Mouse (Mus musculus) midbrain, embryonic 15.5 days (tissue): ENCODE measurements around the gene Arl8a. TPM values are rescaled to one million over a fixed set of nuclear protein-coding genes. Genes with fewer than 3 reads are reported as not detected.

ENCODE experiments used
- ATAC-seq: fragments of 200-750 bp; cut with Nextera tagmentation; replicated peaks from 2 replicates; pipeline ENCODE4 v1.8.0; 2017; ENCODE audit warnings: moderate TSS enrichment
- H3K27ac ChIP-seq: fragments of 300-500 bp; sonication (generic); 2 replicates; pipeline ENCODE4 v1.5.1; 2015; ENCODE audit warnings: mild to moderate bottlenecking, inconsistent platforms
- H3K27me3 ChIP-seq: fragments of 300-500 bp; sonication (generic); replicated peaks from 2 replicates; pipeline ENCODE4 v1.6.1; 2015; ENCODE audit warnings: inconsistent platforms
- H3K36me3 ChIP-seq: fragments of 300-500 bp; sonication (generic); replicated peaks from 2 replicates; pipeline ENCODE4 v1.6.1; 2015; ENCODE audit warnings: inconsistent platforms
- H3K4me1 ChIP-seq: fragments of 300-500 bp; sonication (generic); 2 replicates; pipeline ENCODE4 v1.6.1; 2015; ENCODE audit warnings: inconsistent platforms
- H3K4me2 ChIP-seq: fragments of 300-500 bp; sonication (generic); 2 replicates; pipeline ENCODE4 v1.6.1; 2015; ENCODE audit warnings: inconsistent platforms, mild to moderate bottlenecking, moderate library complexity
- H3K4me3 ChIP-seq: fragments of 300-500 bp; sonication (generic); 2 replicates; pipeline ENCODE4 v1.5.1; 2015; ENCODE audit warnings: mild to moderate bottlenecking, inconsistent platforms
- H3K9ac ChIP-seq: fragments of 300-500 bp; sonication (generic); 2 replicates; pipeline ENCODE4 v1.6.1; 2015; ENCODE audit warnings: mild to moderate bottlenecking, inconsistent platforms
- H3K9me3 ChIP-seq: fragments of 300-500 bp; sonication (generic); 2 replicates; pipeline ENCODE4 v1.6.1; 2016; ENCODE audit warnings: inconsistent platforms
- WGBS: fragments of 180-500 bp; shearing (Covaris S2); methylation state at CpG from one replicate; pipeline ENCODE4 v1.1.7; 2015; ENCODE audit warnings: mixed read lengths; 5-methylcytosine and 5-hydroxymethylcytosine counted together
- polyA plus RNA-seq: library from polyadenylated mRNA; unstranded; fragments of >200 nt; fragmentation: Nextera tagmentation; extraction: Ambion mirVana; gene quantifications from 2 replicates; pipeline ENCODE4 v1.2.1, GENCODE M21; 2015

Arl8a gene
- polyA plus RNA-seq, 1 experiment from 2014 or later, result 401 TPM

DNA sequence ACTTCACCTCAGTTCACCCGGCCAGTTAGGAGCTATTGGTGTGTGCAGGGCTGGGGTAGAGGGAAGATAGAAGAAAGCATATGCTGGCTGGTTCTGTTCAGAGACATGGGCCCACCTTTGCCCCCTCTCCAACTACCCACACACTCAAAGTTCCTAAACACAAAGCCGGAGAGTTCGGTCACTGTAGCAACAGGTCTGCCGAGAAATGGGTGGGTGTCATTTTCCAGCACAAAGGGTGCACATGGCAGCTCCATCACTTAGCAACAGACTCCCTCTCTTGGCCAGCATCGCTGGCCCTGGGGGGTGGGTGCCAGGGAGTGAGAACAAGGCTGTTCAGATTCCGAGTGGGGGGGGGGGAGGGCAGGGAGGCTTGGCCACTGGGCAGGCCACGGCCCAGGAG is 12.4 kb downstream of the Arl8a start:
- H3K27ac ChIP-seq, result peak overlapping the region; percentile 71
- no peak overlapping the region for H3K9ac ChIP-seq
- H3K27me3 ChIP-seq, result no peaks in the 10 kb centered on the region
- no peak overlapping the region for H3K4me2 ChIP-seq
- peaks cover 10% of the 10 kb centered on the region for H3K4me1 ChIP-seq
- no peaks in the 10 kb centered on the region for H3K9me3 ChIP-seq
- ATAC-seq, result peak; percentile 62
- H3K36me3 ChIP-seq, result peaks cover 12% of the 10 kb centered on the region; the same call in 1 of the 2 replicates
- no peak overlapping the region for H3K4me3 ChIP-seq
- 33% methylated on average over 7 of the region's 7 CpGs for WGBS

DNA sequence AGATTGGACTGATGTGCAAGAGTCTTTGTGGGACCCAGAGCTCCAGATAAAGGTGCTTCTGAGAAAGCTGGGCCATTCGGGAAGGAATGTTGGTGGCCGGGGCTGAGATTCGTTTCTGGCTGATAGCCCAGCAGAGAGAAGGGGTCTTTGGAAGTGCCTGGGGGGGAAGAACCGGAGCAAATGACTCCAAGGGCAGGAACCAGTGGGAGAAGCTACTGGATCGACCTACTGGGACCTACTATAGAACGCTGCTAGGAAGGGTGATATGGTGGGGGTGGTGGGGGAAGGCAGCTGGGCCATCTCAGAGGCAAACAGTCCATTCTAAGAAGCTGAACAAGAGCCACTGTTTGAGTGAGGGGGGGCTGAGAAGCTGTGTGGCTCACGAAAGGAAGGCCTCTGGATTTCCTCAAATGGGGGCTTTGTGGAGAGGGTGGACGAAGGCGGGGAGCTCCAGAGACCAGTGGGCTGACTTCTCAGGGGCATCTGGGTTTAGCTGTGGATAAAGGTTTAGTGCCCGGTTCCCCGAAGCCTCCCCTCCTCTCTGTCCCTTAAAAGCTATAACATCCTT is 13.0 kb downstream of the Arl8a start:
- H3K36me3 ChIP-seq, result peaks cover 12% of the 10 kb centered on the region; the same call in 1 of the 2 replicates
- no peaks in the 10 kb centered on the region for H3K27me3 ChIP-seq
- 79% methylated on average over 11 of the region's 11 CpGs for WGBS
- peak overlapping the region; percentile 71 for H3K27ac ChIP-seq
- peaks cover 6% of the 10 kb centered on the region for H3K4me1 ChIP-seq
- H3K4me3 ChIP-seq, result no peak overlapping the region
- 0 out of 2 replicates have a peak, but pooled peaks have one; percentile 8 for ATAC-seq
- no peak overlapping the region for H3K9ac ChIP-seq
- no peak overlapping the region for H3K4me2 ChIP-seq
- H3K9me3 ChIP-seq, result no peaks in the 10 kb centered on the region

GRCm38 (mm10) chr1:135160411-135161050 is 13.9 kb downstream of the Arl8a start:
- H3K27me3 ChIP-seq, result no peaks in the 10 kb centered on the region
- H3K4me1 ChIP-seq, result no peaks in the 10 kb centered on the region
- H3K9ac ChIP-seq, result no peak overlapping the region
- H3K36me3 ChIP-seq, result peaks cover 6% of the 10 kb centered on the region; the same call in 1 of the 2 replicates
- ATAC-seq, result no peak
- no peaks in the 10 kb centered on the region for H3K9me3 ChIP-seq
- H3K27ac ChIP-seq, result peak overlapping the region; percentile 71; the same call in 1 of the 2 replicates
- no peak overlapping the region for H3K4me2 ChIP-seq
- 85% methylated on average over 13 of the region's 13 CpGs for WGBS
- no peak overlapping the region for H3K4me3 ChIP-seq

GRCm38 (mm10) chr1:135162720-135163119 is 16.1 kb downstream of the Arl8a start:
- Histone ChIP-seq H3K9ac (no peak overlapping the region), H3K4me2 (no peak overlapping the region), H3K4me1 (no peaks in the 10 kb centered on the region), H3K27me3 (no peaks in the 10 kb centered on the region), H3K4me3 (no peak overlapping the region), H3K36me3 (no peaks in the 10 kb centered on the region), H3K9me3 (no peaks in the 10 kb centered on the region), H3K27ac (peak overlapping the region; percentile 26)
- WGBS, result 28% methylated on average over 6 of the region's 6 CpGs
- no peak for ATAC-seq

DNA sequence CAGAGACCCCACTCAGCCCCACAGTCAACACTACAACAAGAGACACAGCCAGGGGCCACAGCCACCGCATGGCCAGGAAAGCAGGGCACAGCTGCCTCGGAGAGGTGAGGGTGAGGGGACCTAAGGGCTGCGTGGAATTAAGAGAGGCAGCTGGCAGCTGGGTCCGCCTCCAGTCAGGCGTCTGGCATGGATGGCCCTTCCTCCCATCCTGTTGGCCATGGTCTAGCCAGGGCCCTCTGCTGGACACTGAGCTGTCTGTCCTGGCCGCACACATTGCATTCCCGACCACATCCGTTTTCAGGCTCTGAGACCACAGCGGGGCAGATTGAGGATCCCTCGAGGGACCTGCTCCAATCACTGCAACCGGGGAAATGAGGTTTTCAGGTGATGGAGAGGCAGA is 20.8 kb downstream of the Arl8a start, which contains the start of gene Gpr37l1:
Gene Gpr37l1, minus strand, starts transcription at position 247 of the 400 bp plus-strand sequence.
- no peaks in the 10 kb centered on the region for H3K36me3 ChIP-seq
- H3K27me3 ChIP-seq, result no peaks in the 10 kb centered on the region
- H3K4me1 ChIP-seq, result no peaks in the 10 kb centered on the region
- no peak; the same call in 1 of the 2 replicates for ATAC-seq
- no peak within 1 kb of the TSS for H3K27ac ChIP-seq
- no peaks in the 10 kb centered on the region for H3K9me3 ChIP-seq
- H3K4me3 ChIP-seq, result no peak within 1 kb of the TSS
- H3K9ac ChIP-seq, result no peak within 1 kb of the TSS
- 65% methylated on average over 11 of the region's 11 CpGs for WGBS
- H3K4me2 ChIP-seq, result no peak within 1 kb of the TSS

DNA sequence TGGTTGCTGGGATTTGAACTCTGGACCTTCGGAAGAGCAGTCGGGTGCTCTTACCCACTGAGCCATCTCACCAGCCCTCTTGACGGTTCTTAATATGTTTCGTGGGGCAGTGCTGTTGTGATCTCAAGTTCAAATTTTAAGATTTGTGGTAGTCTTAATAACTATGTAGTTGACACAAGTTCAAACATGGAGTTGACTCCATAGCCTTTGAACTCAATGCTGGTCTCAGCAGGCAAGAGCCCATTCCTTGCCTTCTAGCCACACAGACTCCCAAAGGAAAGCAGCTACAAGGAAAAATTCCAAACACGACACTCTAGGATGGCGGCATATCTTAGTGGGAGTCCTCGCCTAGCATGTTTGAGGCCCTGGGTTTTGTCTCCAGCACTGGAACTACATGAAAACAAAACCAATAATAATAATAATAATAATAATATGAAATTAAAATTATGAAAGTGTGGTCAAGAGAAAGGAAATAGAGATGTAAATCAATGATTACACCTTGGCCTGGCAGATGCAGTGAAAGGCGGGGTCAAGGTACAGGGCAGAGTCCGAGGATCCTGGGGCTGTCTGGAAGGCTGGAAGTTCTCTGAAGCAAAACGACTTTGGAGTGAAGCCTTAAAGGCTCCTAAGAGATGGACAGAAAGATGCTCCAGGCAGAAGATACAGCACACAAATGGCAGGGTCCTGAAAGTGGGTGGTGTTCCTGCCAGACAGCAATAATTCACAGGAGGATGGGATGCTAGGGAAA is 22.0 kb downstream of the Arl8a start:
- WGBS, result 89% methylated on average over 10 of the region's 10 CpGs
- no peak for ATAC-seq

GRCm38 (mm10) chr1:135169556-135170224 is 23.1 kb downstream of the Arl8a start:
- H3K4me1 ChIP-seq, result no peaks in the 10 kb centered on the region
- H3K36me3 ChIP-seq, result no peaks in the 10 kb centered on the region
- H3K27me3 ChIP-seq, result no peaks in the 10 kb centered on the region
- H3K9ac ChIP-seq, result no peak overlapping the region
- H3K9me3 ChIP-seq, result no peaks in the 10 kb centered on the region
- 52% methylated on average over 12 of the region's 12 CpGs for WGBS
- H3K4me2 ChIP-seq, result no peak overlapping the region
- no peak overlapping the region for H3K27ac ChIP-seq
- no peak overlapping the region for H3K4me3 ChIP-seq
- no peak for ATAC-seq

More for the DNA sequence above, 22.0 kb downstream of the Arl8a start:
- Histone ChIP-seq H3K36me3 (no peaks in the 10 kb centered on the region), H3K9ac (no peak overlapping the region), H3K27me3 (no peaks in the 10 kb centered on the region), H3K27ac (no peak overlapping the region), H3K4me2 (no peak overlapping the region), H3K4me3 (no peak overlapping the region), H3K9me3 (no peaks in the 10 kb centered on the region), H3K4me1 (no peaks in the 10 kb centered on the region)

DNA sequence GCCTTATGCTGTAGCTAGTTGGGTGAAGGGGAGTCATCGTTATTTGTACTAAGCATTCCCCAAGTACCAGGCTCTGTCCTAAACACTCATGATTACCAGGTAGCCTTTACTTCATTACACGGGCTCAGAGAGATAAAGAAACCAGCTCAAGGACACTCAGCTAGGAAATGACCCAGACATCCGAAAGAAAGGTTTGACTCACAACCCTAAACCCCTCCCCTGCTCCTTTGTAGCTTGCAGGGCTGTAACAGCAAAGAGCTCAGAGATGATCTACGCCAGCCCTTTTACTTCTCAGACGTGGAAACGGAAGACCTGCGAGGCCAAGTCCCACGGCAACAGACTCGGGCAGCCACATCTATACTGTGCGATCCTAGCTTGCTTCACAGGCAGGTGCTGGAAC is 23.7 kb downstream of the Arl8a start:
- ATAC-seq, result no peak
- Histone ChIP-seq H3K36me3 (no peaks in the 10 kb centered on the region), H3K27me3 (no peaks in the 10 kb centered on the region), H3K4me3 (no peak overlapping the region), H3K9me3 (no peaks in the 10 kb centered on the region), H3K4me1 (no peaks in the 10 kb centered on the region), H3K4me2 (no peak overlapping the region), H3K27ac (no peak overlapping the region), H3K9ac (no peak overlapping the region)
- 71% methylated on average over 10 of the region's 10 CpGs for WGBS

DNA sequence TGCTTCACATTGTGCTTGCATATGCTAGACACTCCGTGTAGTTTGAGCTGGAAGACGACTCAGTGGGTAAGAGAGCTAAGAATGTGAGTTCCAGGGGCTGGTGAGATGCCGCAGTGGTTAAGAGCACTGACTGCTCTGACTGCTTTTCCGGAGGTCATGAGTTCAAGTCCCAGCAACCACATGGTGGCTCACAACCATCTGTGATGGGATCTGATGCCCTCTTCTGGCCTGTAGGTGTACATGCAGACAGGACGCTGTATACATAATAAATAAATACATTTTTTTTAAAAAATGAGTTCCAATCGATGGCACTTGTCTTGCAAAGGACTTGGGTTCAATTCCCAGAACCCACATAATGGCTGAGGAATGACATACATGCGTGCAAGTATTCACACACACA is 24.6 kb downstream of the Arl8a start:
- Histone ChIP-seq H3K4me1 (no peaks in the 10 kb centered on the region), H3K9me3 (no peaks in the 10 kb centered on the region), H3K27ac (no peak overlapping the region), H3K36me3 (no peaks in the 10 kb centered on the region), H3K27me3 (no peaks in the 10 kb centered on the region), H3K4me2 (no peak overlapping the region), H3K4me3 (no peak overlapping the region), H3K9ac (no peak overlapping the region)
- ATAC-seq, result no peak
- WGBS, result 90% methylated on average over 7 of the region's 7 CpGs

DNA sequence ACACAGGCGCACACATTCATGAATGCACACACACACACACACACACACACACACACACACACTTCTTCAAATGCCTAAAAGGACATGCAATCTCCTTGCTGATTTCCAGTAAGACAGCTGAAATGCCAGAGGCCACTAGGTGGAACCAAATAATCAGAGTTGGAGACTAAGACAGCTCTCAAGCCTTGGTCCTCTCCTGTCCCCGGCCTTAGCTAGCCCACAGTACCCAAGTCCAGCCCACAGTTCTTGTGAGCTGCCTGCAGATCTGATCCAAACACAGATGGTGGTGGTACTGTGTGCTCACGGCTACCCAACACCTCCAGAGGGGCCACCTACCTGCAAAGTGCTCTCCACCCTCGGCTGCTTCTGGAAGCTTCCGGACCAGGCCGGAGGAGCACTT is 25.4 kb downstream of the Arl8a start:
- Histone ChIP-seq H3K4me3 (no peak overlapping the region), H3K27ac (no peak overlapping the region), H3K4me2 (no peak overlapping the region), H3K9me3 (no peaks in the 10 kb centered on the region), H3K4me1 (no peaks in the 10 kb centered on the region), H3K9ac (no peak overlapping the region), H3K36me3 (no peaks in the 10 kb centered on the region), H3K27me3 (no peaks in the 10 kb centered on the region)
- 60% methylated on average over 6 of the region's 6 CpGs for WGBS
- peak; percentile 84 for ATAC-seq

DNA sequence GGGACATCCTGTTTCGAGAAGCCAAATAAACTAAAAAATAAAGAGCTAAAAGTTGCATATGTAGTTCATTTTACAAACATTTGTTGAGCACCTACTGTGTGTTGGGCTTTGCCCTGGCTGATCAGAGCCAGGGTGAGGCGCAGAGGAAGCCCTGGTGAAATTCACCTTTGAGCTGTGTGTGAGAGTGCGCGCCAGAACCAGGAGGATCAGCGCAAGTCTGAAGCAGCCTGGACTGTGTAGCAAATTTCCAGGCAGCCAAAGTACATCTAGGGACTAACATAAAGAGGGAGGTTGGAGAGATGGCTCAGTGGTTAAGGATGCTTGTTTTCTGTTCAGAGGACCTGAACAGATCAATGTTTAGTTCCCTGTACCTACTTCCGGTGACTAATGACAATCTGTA is 26.7 kb downstream of the Arl8a start:
- Histone ChIP-seq H3K9me3 (no peaks in the 10 kb centered on the region), H3K27ac (no peak overlapping the region), H3K4me2 (no peak overlapping the region), H3K27me3 (no peaks in the 10 kb centered on the region), H3K9ac (no peak overlapping the region), H3K36me3 (no peaks in the 10 kb centered on the region), H3K4me1 (no peaks in the 10 kb centered on the region), H3K4me3 (no peak overlapping the region)
- 96% methylated on average over 6 of the region's 6 CpGs for WGBS
- no peak for ATAC-seq

GRCm38 (mm10) chr1:135175176-135175575 is 28.6 kb downstream of the Arl8a start:
- WGBS, result 75% methylated on average over 3 of the region's 3 CpGs
- Histone ChIP-seq H3K4me1 (no peaks in the 10 kb centered on the region), H3K9ac (no peak overlapping the region), H3K27ac (no peak overlapping the region), H3K36me3 (no peaks in the 10 kb centered on the region), H3K27me3 (no peaks in the 10 kb centered on the region), H3K4me2 (no peak overlapping the region), H3K9me3 (no peaks in the 10 kb centered on the region), H3K4me3 (no peak overlapping the region)
- no peak for ATAC-seq
